Mouse (Mus musculus) gastrocnemius, postnatal 4 days (tissue): Measurements from ENCODE around the gene Gm49673. TPM values are rescaled to one million over a fixed set of nuclear protein-coding genes. Genes with fewer than 3 reads are reported as not detected.
"Not testable (repeated sequence)": the region's sequence is repeated elsewhere in the genome, so short reads cannot be mapped to it uniquely, and the experiment has no call there.

Experiments
- DNase-seq, 2 experiments: peaks; one replicate each; pipeline ENCODE4 v3.0.0; 2021 to 2022; ENCODE audit warnings: low spot score in 2 of 2, mixed read lengths in 2 of 2
- total RNA-seq, 2 experiments: library from RNA; stranded (reverse); gene quantifications; 2 replicates each; pipeline ENCODE4 v1.2.3; 2021

The Gm49673 gene
- total RNA-seq, 2 experiments from 2014 or later: 0.20 TPM; not detected in 1

DNA sequence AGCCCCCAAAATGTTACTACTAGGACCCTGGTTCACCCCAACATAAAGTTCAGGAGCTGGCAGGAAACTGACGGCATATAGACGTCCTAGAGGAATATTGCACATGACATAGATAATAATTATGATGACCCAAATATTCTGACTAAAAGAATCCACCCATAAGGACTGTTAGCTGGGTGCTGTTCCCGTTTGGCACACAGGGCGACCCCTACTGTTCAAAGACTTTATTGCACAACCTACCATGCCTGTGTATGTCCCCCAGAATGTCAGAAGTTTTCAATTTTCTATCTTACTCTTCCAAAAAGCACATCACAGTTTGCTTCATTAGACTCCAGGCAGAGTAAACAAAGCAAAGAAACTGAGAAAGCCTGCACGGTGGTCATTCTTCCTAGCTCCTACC is 101.4 kb downstream of the Gm49673 start:
- DNase-seq: peak; percentile 33 to 45

DNA sequence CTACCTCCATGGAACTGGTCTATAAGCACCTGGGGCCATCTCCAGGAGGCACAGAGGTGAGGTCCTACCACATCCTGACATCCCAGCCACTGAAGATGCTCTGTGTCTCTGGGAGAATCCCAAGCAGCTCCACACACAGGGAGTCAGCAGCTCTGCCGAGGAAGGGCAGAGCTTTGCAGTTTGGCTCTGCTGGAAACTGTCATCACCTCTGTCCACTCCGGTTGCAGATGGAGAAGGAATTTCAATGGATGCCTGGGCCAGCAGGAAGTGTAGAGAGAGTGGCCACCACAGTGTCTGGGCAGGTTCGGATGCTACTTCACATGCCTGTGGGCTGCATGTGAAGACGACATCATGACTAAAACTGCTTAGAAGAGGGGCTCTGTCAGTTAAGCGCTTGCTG is 106.4 kb downstream of the Gm49673 start:
- not testable (repeated sequence) for DNase-seq

DNA sequence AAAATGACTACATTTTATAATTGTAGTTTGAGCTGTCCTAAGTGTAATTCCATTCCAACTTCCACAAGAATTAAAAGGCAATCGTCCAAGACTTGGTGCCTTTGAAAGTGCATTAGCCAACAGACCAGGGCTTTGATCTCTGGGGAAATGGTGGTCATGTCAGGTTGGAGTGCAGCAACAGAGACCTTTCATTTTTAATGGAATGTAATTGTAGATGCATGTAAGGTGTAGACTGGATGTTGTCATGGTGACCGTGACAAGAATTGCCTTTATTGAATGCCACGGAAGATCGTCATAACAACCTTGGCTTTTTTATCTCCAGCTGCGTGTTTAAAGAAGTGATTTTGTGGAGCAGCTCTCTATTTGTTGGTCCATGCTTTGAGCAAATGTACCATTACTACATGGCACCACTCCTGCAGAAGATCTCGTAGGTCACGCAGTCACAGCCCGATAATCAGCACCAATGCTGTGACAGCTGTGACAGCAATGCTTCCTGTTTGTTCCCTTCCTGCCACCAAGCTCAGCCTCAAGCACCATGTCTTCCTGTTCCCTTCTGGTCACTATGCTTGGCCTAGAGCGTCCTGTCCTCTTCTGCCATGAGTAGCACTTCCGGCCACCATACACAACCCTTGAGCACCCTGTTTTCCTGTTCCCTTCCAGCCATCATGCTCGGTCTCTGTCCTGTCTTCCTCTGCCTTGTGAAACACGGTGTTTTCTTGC is 107.5 kb downstream of the Gm49673 start:
- not testable (repeated sequence) for DNase-seq

DNA sequence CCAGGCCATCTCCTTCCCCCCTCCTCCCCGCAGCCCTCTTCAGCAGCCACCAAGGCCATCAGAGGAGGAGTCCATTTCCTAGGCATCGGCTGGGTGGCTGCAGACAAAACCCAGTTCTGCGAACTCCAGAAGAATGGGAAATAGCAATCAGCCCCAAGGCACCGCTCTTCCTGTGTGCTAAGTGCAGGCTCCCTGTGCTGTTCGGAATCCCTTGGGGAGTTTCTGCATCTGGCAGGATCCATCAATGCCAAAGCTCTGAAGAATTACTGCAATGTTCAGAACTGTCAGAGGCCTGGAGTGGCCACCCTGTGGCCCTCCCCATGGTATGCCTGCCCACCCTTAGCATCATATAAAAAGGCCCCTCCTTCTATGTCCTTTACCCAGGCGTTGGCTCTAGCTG is 110.6 kb downstream of the Gm49673 start:
- not testable (repeated sequence) for DNase-seq

Other genes starting within 250 kb of the Gm49673 start
- gene Tagap, start 221.8 kb downstream of the Gm49673 start, total RNA-seq: 1 to 10 TPM; 1.8 to 2.2 TPM
- 10 to 100 TPM; 27.2 to 29.9 TPM for gene Rsph3a, start 202.2 kb downstream of the Gm49673 start, total RNA-seq
- 10 to 100 TPM; 19.3 to 22.2 TPM for gene Rnaset2a, start 309 bp upstream of the Gm49673 start, total RNA-seq
- gene Fgfr1op, start 17.7 kb upstream of the Gm49673 start, total RNA-seq: 10 to 100 TPM; 25.3 to 30.2 TPM
- not detected for gene Ccr6, start 88.3 kb upstream of the Gm49673 start, total RNA-seq
- 100 to 1,000 TPM; 157 to 162 TPM for gene Mpc1, start 135.1 kb upstream of the Gm49673 start, total RNA-seq
- gene Sft2d1, start 163.3 kb upstream of the Gm49673 start, total RNA-seq: 10 to 100 TPM; 25.0 to 29.1 TPM
- gene Prr18, start 189.7 kb upstream of the Gm49673 start, total RNA-seq: under 1 TPM; 0.12 to 0.18 TPM
- gene T2, start 208.2 kb upstream of the Gm49673 start, total RNA-seq: not detected